Mouse (Mus musculus): ENCODE data around the gene Cd9. TPM values are rescaled to one million over a fixed set of nuclear protein-coding genes. Genes with fewer than 3 reads are reported as not detected.

Gene Cd9
- polyA plus RNA-seq (2016; fragmentation: Nextera tagmentation; extraction: Ambion mirVana): 73.5 and 73.6 TPM in 2 replicates

- H3K27ac ChIP-seq (ENCODE audit: poor library complexity, severe bottlenecking): peak within 1 kb of the TSS; percentile 41
- peak within 1 kb of the TSS; percentile 62 for H3K4me3 ChIP-seq
- under 1% methylated on average over 61 of the region's 61 CpGs for WGBS
- H3K4me2 ChIP-seq: peak within 1 kb of the TSS; percentile 84
- peaks cover 27% of the 10 kb centered on the region for H3K27me3 ChIP-seq (replicated peaks)
- no peaks in the 10 kb centered on the region for H3K36me3 ChIP-seq
- peak; percentile 83 for ATAC-seq (ENCODE audit: insufficient number of reproducible peaks, low FRiP score)
- H3K4me1 ChIP-seq (replicated peaks): peaks cover 41% of the 10 kb centered on the region
- peak within 1 kb of the TSS; percentile 80 for H3K9ac ChIP-seq
- H3K9me3 ChIP-seq (replicated peaks): no peaks in the 10 kb centered on the region
Measured at GRCm38 (mm10) chr6:125494092-125494871, at the start of gene Cd9. TSS of gene Cd9 (minus strand) at chr6:125494791.

GRCm38 (mm10) chr6:125541296-125541695 is 46.7 kb upstream of the Cd9 start:
- Histone ChIP-seq H3K9me3 (replicated peaks) (no peaks in the 10 kb centered on the region), H3K4me2 (no peak overlapping the region), H3K4me3 (no peak overlapping the region), H3K9ac (no peak overlapping the region), H3K27me3 (replicated peaks) (no peaks in the 10 kb centered on the region; the same call in 1 of the 2 replicates), H3K27ac (ENCODE audit: poor library complexity, severe bottlenecking) (no peak overlapping the region), H3K4me1 (replicated peaks) (peaks cover 22% of the 10 kb centered on the region), H3K36me3 (no peaks in the 10 kb centered on the region)
- ATAC-seq (ENCODE audit: insufficient number of reproducible peaks, low FRiP score): no peak
- WGBS: 34% methylated on average over 6 of the region's 6 CpGs

GRCm38 (mm10) chr6:125540826-125541225 is 46.2 kb upstream of the Cd9 start:
- no peak overlapping the region for H3K4me3 ChIP-seq
- H3K36me3 ChIP-seq: no peaks in the 10 kb centered on the region
- WGBS: 61% methylated on average over 6 of the region's 6 CpGs
- H3K9me3 ChIP-seq (replicated peaks): no peaks in the 10 kb centered on the region
- no peak overlapping the region for H3K9ac ChIP-seq
- no peak overlapping the region for H3K4me2 ChIP-seq
- ATAC-seq (ENCODE audit: insufficient number of reproducible peaks, low FRiP score): no peak
- H3K27ac ChIP-seq (ENCODE audit: poor library complexity, severe bottlenecking): no peak overlapping the region
- H3K4me1 ChIP-seq (replicated peaks): peaks cover 22% of the 10 kb centered on the region
- H3K27me3 ChIP-seq (replicated peaks): no peaks in the 10 kb centered on the region; the same call in 1 of the 2 replicates

- Histone ChIP-seq H3K27ac (ENCODE audit: poor library complexity, severe bottlenecking) (no peak overlapping the region), H3K9ac (no peak overlapping the region), H3K4me2 (no peak overlapping the region), H3K4me1 (replicated peaks) (peaks cover 22% of the 10 kb centered on the region), H3K9me3 (replicated peaks) (no peaks in the 10 kb centered on the region), H3K36me3 (no peaks in the 10 kb centered on the region), H3K27me3 (replicated peaks) (no peaks in the 10 kb centered on the region; the same call in 1 of the 2 replicates), H3K4me3 (no peak overlapping the region)
- ATAC-seq (ENCODE audit: insufficient number of reproducible peaks, low FRiP score): no peak
- WGBS: 66% methylated on average over 10 of the region's 10 CpGs
Measured at GRCm38 (mm10) chr6:125540199-125540598, 45.6 kb upstream of the Cd9 start.

- H3K9ac ChIP-seq: no peak overlapping the region
- no peaks in the 10 kb centered on the region for H3K36me3 ChIP-seq
- H3K4me2 ChIP-seq: no peak overlapping the region
- H3K4me1 ChIP-seq (replicated peaks): peaks cover 22% of the 10 kb centered on the region
- H3K27me3 ChIP-seq (replicated peaks): no peaks in the 10 kb centered on the region; the same call in 1 of the 2 replicates
- H3K9me3 ChIP-seq (replicated peaks): no peaks in the 10 kb centered on the region
- WGBS: 61% methylated on average over 8 of the region's 8 CpGs
- peak; percentile 69 for ATAC-seq (ENCODE audit: insufficient number of reproducible peaks, low FRiP score)
- no peak overlapping the region for H3K27ac ChIP-seq (ENCODE audit: poor library complexity, severe bottlenecking)
- no peak overlapping the region for H3K4me3 ChIP-seq
Measured at GRCm38 (mm10) chr6:125539423-125539822, 44.8 kb upstream of the Cd9 start.

GRCm38 (mm10) chr6:125538469-125538868 is 43.9 kb upstream of the Cd9 start:
- Histone ChIP-seq H3K9ac (no peak overlapping the region), H3K27me3 (replicated peaks) (no peaks in the 10 kb centered on the region; the same call in 1 of the 2 replicates), H3K36me3 (no peaks in the 10 kb centered on the region), H3K4me3 (no peak overlapping the region), H3K4me2 (no peak overlapping the region), H3K9me3 (replicated peaks) (no peaks in the 10 kb centered on the region), H3K4me1 (replicated peaks) (peaks cover 22% of the 10 kb centered on the region), H3K27ac (ENCODE audit: poor library complexity, severe bottlenecking) (no peak overlapping the region)
- WGBS: 81% methylated on average over 5 of the region's 5 CpGs
- ATAC-seq (ENCODE audit: insufficient number of reproducible peaks, low FRiP score): no peak

- Histone ChIP-seq H3K27ac (ENCODE audit: poor library complexity, severe bottlenecking) (no peak overlapping the region), H3K36me3 (no peaks in the 10 kb centered on the region), H3K9ac (no peak overlapping the region), H3K4me3 (no peak overlapping the region), H3K4me2 (no peak overlapping the region), H3K9me3 (replicated peaks) (no peaks in the 10 kb centered on the region), H3K27me3 (replicated peaks) (no peaks in the 10 kb centered on the region), H3K4me1 (replicated peaks) (peaks cover 5% of the 10 kb centered on the region; the same call in 1 of the 2 replicates)
- no peak for ATAC-seq (ENCODE audit: insufficient number of reproducible peaks, low FRiP score)
- WGBS: 62% methylated on average over 5 of the region's 5 CpGs
Measured at GRCm38 (mm10) chr6:125534990-125535389, 40.4 kb upstream of the Cd9 start.

GRCm38 (mm10) chr6:125533104-125533650 is 38.6 kb upstream of the Cd9 start:
- H3K4me3 ChIP-seq: no peak overlapping the region
- no peak overlapping the region for H3K4me2 ChIP-seq
- WGBS: 84% methylated on average over 11 of the region's 11 CpGs
- H3K9me3 ChIP-seq (replicated peaks): no peaks in the 10 kb centered on the region
- no peak overlapping the region for H3K9ac ChIP-seq
- H3K4me1 ChIP-seq (replicated peaks): 0 out of 2 replicates have a peak, but pooled peaks cover 3% of the 10 kb centered on the region
- H3K36me3 ChIP-seq: no peaks in the 10 kb centered on the region
- no peak overlapping the region for H3K27ac ChIP-seq (ENCODE audit: poor library complexity, severe bottlenecking)
- ATAC-seq (ENCODE audit: insufficient number of reproducible peaks, low FRiP score): no peak
- no peaks in the 10 kb centered on the region for H3K27me3 ChIP-seq (replicated peaks)

GRCm38 (mm10) chr6:125529479-125529878 is 34.9 kb upstream of the Cd9 start:
- peak; percentile 29 for ATAC-seq (ENCODE audit: insufficient number of reproducible peaks, low FRiP score)
- Histone ChIP-seq H3K27ac (ENCODE audit: poor library complexity, severe bottlenecking) (no peak overlapping the region), H3K4me1 (replicated peaks) (peaks cover 6% of the 10 kb centered on the region; the same call in 1 of the 2 replicates), H3K27me3 (replicated peaks) (no peaks in the 10 kb centered on the region), H3K4me3 (no peak overlapping the region), H3K9me3 (replicated peaks) (no peaks in the 10 kb centered on the region), H3K36me3 (no peaks in the 10 kb centered on the region), H3K4me2 (no peak overlapping the region), H3K9ac (no peak overlapping the region)
- 69% methylated on average over 5 of the region's 5 CpGs for WGBS

- WGBS: 77% methylated on average over 9 of the region's 9 CpGs
- H3K9me3 ChIP-seq (replicated peaks): no peaks in the 10 kb centered on the region
- no peak overlapping the region for H3K4me2 ChIP-seq
- no peak overlapping the region for H3K9ac ChIP-seq
- no peak overlapping the region for H3K27ac ChIP-seq (ENCODE audit: poor library complexity, severe bottlenecking)
- no peaks in the 10 kb centered on the region for H3K36me3 ChIP-seq
- no peaks in the 10 kb centered on the region for H3K27me3 ChIP-seq (replicated peaks)
- ATAC-seq (ENCODE audit: insufficient number of reproducible peaks, low FRiP score): no peak
- no peak overlapping the region for H3K4me3 ChIP-seq
- H3K4me1 ChIP-seq (replicated peaks): peaks cover 6% of the 10 kb centered on the region; the same call in 1 of the 2 replicates
Measured at GRCm38 (mm10) chr6:125528614-125529200, 34.1 kb upstream of the Cd9 start.

- Histone ChIP-seq H3K4me1 (replicated peaks) (peaks cover 16% of the 10 kb centered on the region), H3K36me3 (no peaks in the 10 kb centered on the region), H3K4me3 (no peak overlapping the region), H3K27me3 (replicated peaks) (no peaks in the 10 kb centered on the region), H3K27ac (ENCODE audit: poor library complexity, severe bottlenecking) (no peak overlapping the region), H3K9ac (no peak overlapping the region), H3K4me2 (no peak overlapping the region), H3K9me3 (replicated peaks) (no peaks in the 10 kb centered on the region)
- WGBS: 54% methylated on average over 3 of the region's 3 CpGs
- ATAC-seq (ENCODE audit: insufficient number of reproducible peaks, low FRiP score): no peak
Measured at GRCm38 (mm10) chr6:125526066-125526465, 31.5 kb upstream of the Cd9 start.
